Mouse (Mus musculus) liver, embryonic 11.5 days (tissue): Measurements from ENCODE around the gene Gm43638. TPM values are rescaled to one million over a fixed set of nuclear protein-coding genes. Genes with fewer than 3 reads are reported as not detected.
A peak's percentile ranks its signal among the peaks of the same experiment; 100 is the strongest.
"Not testable (repeated sequence)": the region's sequence is repeated elsewhere in the genome, so short reads cannot be mapped to it uniquely, and the experiment has no call there.

Experiments
- ATAC-seq: fragments of 200-750 bp; cut with Nextera tagmentation; replicated peaks from 2 replicates; pipeline ENCODE4 v1.8.0; 2017; ENCODE audit warnings: moderate number of reproducible peaks, mild to moderate bottlenecking, moderate TSS enrichment, moderate library complexity; ENCODE audit not compliant: low FRiP score
- DNase-seq: peaks from one replicate; pipeline ENCODE4 v3.0.0-alpha.2; 2017; ENCODE audit warnings: low spot score
- H3K27ac ChIP-seq: fragments of 300-500 bp; sonication (generic); 2 replicates; pipeline ENCODE4 v1.5.1; 2014; ENCODE audit warnings: mild to moderate bottlenecking, low read depth, low read length, control low read depth
- H3K27me3 ChIP-seq: fragments of 300-500 bp; sonication (generic); replicated peaks from 2 replicates; pipeline ENCODE4 v1.6.1; 2014; ENCODE audit warnings: low read length, mixed read lengths; ENCODE audit not compliant: control insufficient read depth, insufficient read depth
- H3K36me3 ChIP-seq: fragments of 300-500 bp; sonication (generic); 2 replicates; pipeline ENCODE4 v1.6.1; 2014; ENCODE audit warnings: mild to moderate bottlenecking, low read length, moderate library complexity, mixed read lengths; ENCODE audit not compliant: control insufficient read depth, insufficient read depth
- H3K4me1 ChIP-seq: fragments of 300-500 bp; sonication (generic); replicated peaks from 2 replicates; pipeline ENCODE4 v1.6.1; 2014; ENCODE audit warnings: low read length, mixed read lengths; ENCODE audit not compliant: control insufficient read depth, insufficient read depth
- H3K4me2 ChIP-seq: fragments of 300-500 bp; sonication (generic); 2 replicates; pipeline ENCODE4 v1.6.1; 2014; ENCODE audit warnings: mild to moderate bottlenecking, control low read depth, moderate library complexity
- H3K4me3 ChIP-seq: fragments of 300-500 bp; sonication (generic); 2 replicates; pipeline ENCODE4 v1.5.1; 2014; ENCODE audit warnings: low read depth, low read length, control low read depth
- H3K9ac ChIP-seq: fragments of 300-500 bp; sonication (generic); 2 replicates; pipeline ENCODE4 v1.6.1; 2014; ENCODE audit warnings: low read depth, low read length, control low read depth
- H3K9me3 ChIP-seq: fragments of 300-500 bp; sonication (generic); 2 replicates; pipeline ENCODE4 v1.6.1; 2016; ENCODE audit warnings: low read length, inconsistent platforms, mixed read lengths; ENCODE audit not compliant: control insufficient read depth
- WGBS: fragments of 180-500 bp; shearing (Covaris S2); extraction: QIAGEN DNeasy Blood & Tissue Kit; methylation state at CpG from one replicate; pipeline ENCODE4 v1.1.7; 2014; 5-methylcytosine and 5-hydroxymethylcytosine counted together
- polyA plus RNA-seq: library from polyadenylated mRNA; unstranded; fragments of >200 nt; fragmentation: Nextera tagmentation; extraction: Ambion mirVana; gene quantifications from 2 replicates; pipeline ENCODE4 v1.2.1, GENCODE M21; 2014

The Gm43638 gene
- polyA plus RNA-seq, 1 experiment from 2014 or later: not detected

GRCm38 (mm10) chr5:87482160-87482559 lies 4.4 kb downstream of the Gm43638 start, which contains the start of gene Ugt2a2:
Gene Ugt2a2, minus strand, starts transcription at chr5:87482260.
- DNase-seq (no peak), ATAC-seq (no peak)
- Histone ChIP-seq H3K4me3 (no peak within 1 kb of the TSS), H3K4me1 (no peaks in the 10 kb centered on the region), H3K4me2 (no peak within 1 kb of the TSS), H3K27me3 (no peaks in the 10 kb centered on the region), H3K36me3 (no peaks in the 10 kb centered on the region), H3K27ac (no peak within 1 kb of the TSS), H3K9ac (no peak within 1 kb of the TSS), H3K9me3 (no peaks in the 10 kb centered on the region)
- WGBS: 73% methylated on average over 5 of the region's 5 CpGs

DNA sequence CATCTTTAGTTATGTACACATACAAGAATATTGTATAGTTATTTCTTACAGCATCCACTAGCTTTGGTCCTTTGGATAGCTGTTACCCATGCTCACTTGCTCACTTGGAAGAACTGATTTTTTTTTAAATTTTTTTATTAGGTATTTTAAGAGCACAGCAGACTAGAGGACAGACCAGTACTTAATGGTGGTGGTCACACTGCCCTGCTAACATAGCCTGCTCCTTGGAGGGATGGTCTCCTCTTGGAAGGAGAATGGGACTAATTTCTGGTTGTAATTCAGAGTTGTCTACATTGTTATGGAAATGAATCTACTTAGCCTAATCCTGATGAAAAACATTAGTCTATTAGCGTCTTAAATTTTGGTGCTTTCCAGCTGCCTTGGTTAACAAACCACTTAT lies 27.8 kb downstream of the Gm43638 start:
- Histone ChIP-seq H3K4me3 (no peak overlapping the region), H3K4me2 (no peak overlapping the region), H3K36me3 (no peaks in the 10 kb centered on the region), H3K27ac (no peak overlapping the region), H3K27me3 (no peaks in the 10 kb centered on the region), H3K4me1 (no peaks in the 10 kb centered on the region), H3K9ac (no peak overlapping the region), H3K9me3 (no peaks in the 10 kb centered on the region)
- ATAC-seq (no peak), DNase-seq (no peak)
- WGBS: 52% methylated on average over 1 of the region's 1 CpGs

DNA sequence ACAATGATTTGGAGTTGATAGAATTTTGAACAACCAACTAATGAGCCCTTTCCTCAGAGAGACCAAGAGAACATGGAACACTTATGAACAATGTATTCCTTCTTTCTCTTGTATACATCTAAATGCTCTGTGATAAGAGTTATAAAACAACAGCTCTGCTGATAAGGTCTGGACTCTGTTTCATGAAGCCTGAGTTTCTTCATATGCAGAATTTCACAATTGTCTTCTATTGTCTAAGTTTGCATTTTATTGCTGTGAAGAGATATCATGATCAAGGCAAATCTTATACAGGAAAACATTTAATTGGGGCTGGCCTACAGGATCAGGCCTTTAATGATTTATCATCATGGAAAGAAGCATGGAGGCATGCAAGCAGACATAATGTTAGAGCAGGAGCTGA lies 28.9 kb downstream of the Gm43638 start:
- Histone ChIP-seq H3K4me3 (no peak overlapping the region), H3K9ac (no peak overlapping the region), H3K4me1 (no peaks in the 10 kb centered on the region), H3K27ac (no peak overlapping the region), H3K27me3 (no peaks in the 10 kb centered on the region), H3K36me3 (no peaks in the 10 kb centered on the region), H3K9me3 (no peaks in the 10 kb centered on the region), H3K4me2 (no peak overlapping the region)
- no peak for DNase-seq
- ATAC-seq: no peak

GRCm38 (mm10) chr5:87456216-87456850 lies 30.3 kb downstream of the Gm43638 start:
- Histone ChIP-seq H3K4me3 (no peak overlapping the region), H3K4me1 (no peaks in the 10 kb centered on the region), H3K9me3 (no peaks in the 10 kb centered on the region), H3K9ac (no peak overlapping the region), H3K27me3 (no peaks in the 10 kb centered on the region), H3K27ac (no peak overlapping the region), H3K36me3 (no peaks in the 10 kb centered on the region), H3K4me2 (no peak overlapping the region)
- DNase-seq (no peak), ATAC-seq (no peak)
- WGBS: 78% methylated on average over 3 of the region's 3 CpGs

DNA sequence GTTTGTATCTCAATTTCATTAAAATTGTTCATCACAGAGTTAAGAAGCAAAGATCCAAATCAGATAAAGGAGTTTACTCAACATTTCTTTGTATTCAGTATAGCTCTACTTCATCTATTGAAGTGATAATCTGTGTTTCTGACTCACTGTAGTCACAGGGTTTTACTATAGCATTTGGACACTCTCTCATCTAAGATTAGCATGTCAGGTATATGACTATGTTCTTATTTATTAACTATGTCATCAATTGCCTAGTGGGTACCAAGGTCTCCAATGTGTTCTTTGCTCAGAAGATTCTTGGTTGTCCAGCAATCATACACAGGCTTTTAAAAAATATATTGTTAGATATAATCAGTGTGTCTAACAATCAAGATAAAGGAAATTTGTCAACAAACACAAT lies 31.1 kb downstream of the Gm43638 start:
- Histone ChIP-seq H3K9ac (no peak overlapping the region), H3K4me3 (no peak overlapping the region), H3K9me3 (no peaks in the 10 kb centered on the region), H3K4me1 (no peaks in the 10 kb centered on the region), H3K36me3 (no peaks in the 10 kb centered on the region), H3K4me2 (no peak overlapping the region), H3K27me3 (no peaks in the 10 kb centered on the region), H3K27ac (no peak overlapping the region)
- ATAC-seq (no peak), DNase-seq (no peak)

DNA sequence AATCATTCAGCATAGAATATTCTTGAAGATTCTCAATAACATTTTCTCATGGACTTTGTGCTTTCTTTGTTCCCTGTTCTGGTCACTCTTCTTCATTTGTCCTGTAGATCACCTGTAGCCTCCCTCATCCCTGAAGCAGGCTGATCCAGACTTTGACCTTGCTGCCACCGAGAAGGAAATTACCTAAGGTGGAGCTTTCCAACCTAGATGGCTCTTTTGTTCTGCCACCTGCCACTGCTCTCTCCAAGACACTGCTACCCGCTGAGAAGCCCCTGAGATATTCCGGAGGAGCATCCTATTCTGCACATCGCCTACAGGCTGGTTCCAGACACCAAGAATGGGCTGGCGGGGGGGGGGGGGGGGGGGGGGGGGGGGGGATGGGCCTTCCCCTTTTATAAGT lies 34.1 kb downstream of the Gm43638 start:
- not testable (repeated sequence) for ATAC-seq, H3K4me3 ChIP-seq, DNase-seq, H3K27ac ChIP-seq, H3K36me3 ChIP-seq, H3K9me3 ChIP-seq, H3K9ac ChIP-seq, H3K27me3 ChIP-seq, H3K4me1 ChIP-seq, H3K4me2 ChIP-seq
- WGBS: 91% methylated on average over 4 of the region's 5 CpGs

- WGBS: 46% methylated on average over 3 of the region's 3 CpGs
- DNase-seq: no peak
- ATAC-seq: 0 out of 2 replicates have a peak, but pooled peaks have one; percentile 45
- Histone ChIP-seq H3K4me2 (no peak overlapping the region), H3K9me3 (no peaks in the 10 kb centered on the region), H3K27me3 (no peaks in the 10 kb centered on the region), H3K36me3 (no peaks in the 10 kb centered on the region), H3K27ac (no peak overlapping the region), H3K4me1 (no peaks in the 10 kb centered on the region), H3K4me3 (no peak overlapping the region), H3K9ac (no peak overlapping the region)
Observed at GRCm38 (mm10) chr5:87436264-87436663, 50.3 kb downstream of the Gm43638 start.

- DNase-seq (no peak), ATAC-seq (no peak)
- Histone ChIP-seq H3K4me3 (no peak overlapping the region), H3K27ac (no peak overlapping the region), H3K27me3 (no peaks in the 10 kb centered on the region), H3K9me3 (no peaks in the 10 kb centered on the region), H3K4me1 (no peaks in the 10 kb centered on the region), H3K9ac (no peak overlapping the region), H3K36me3 (no peaks in the 10 kb centered on the region), H3K4me2 (no peak overlapping the region)
- WGBS: 72% methylated on average over 3 of the region's 3 CpGs
Observed at GRCm38 (mm10) chr5:87425676-87426075, 60.9 kb downstream of the Gm43638 start.

DNA sequence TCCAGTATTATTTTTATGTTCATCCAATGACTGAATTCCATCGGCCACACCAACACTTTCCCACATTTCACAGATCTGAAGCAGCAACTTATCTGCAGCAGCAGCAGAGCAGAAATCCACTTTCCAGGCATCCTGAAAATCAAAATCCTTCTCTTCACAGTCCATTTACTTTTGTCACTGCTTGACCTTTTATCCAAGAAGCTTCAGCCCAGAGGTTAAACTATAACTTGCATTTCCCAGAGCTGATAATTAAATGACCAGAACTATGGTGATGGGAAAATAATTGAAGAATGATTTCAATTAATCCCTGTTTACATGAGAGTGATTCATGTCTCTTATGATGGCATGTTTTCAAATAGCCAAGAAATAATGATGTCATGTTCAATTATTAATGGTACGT lies 62.6 kb downstream of the Gm43638 start, which contains the start of gene Ugt2b38:
Gene Ugt2b38, minus strand, starts transcription at position 163 of the 400 bp plus-strand sequence.
- not testable (repeated sequence) for H3K36me3 ChIP-seq, ATAC-seq, H3K4me1 ChIP-seq, DNase-seq, H3K9ac ChIP-seq, H3K4me2 ChIP-seq, H3K27me3 ChIP-seq, H3K4me3 ChIP-seq, H3K27ac ChIP-seq, H3K9me3 ChIP-seq
- 92% methylated on average over 1 of the region's 2 CpGs for WGBS
